In genomic region chr2:168643524-168644177, GRCm38 (mm10) we compare ENCODE assay signal across 29 mouse cellular contexts. TPM values are rescaled to one million over a fixed set of nuclear protein-coding genes. Genes with fewer than 3 reads are reported as not detected.
DNase-seq lines count a peak whose midpoint lies in the region; ATAC-seq lines count a peak whose summit lies in the region.
"Had no signal": no experiment of that assay in that cellular context is flagged by ENCODE, and none has a peak within 500 bp of the region (broad histone marks: within the 10 kb centered on the region; RNA-seq: fewer than 3 reads in every experiment).

No protein-coding gene starts in this region.

- H3K9ac ChIP-seq in hindbrain, embryonic 16.5 days (ENCODE audit: low read depth, low read length): no peak overlapping the region
- H3K9ac ChIP-seq in embryonic facial prominence, embryonic 13.5 days: no peak overlapping the region
- H3K9ac ChIP-seq in liver, embryonic 12.5 days: no peak overlapping the region
- H3K9ac ChIP-seq: embryonic facial prominence, embryonic 15.5 days; heart, embryonic 15.5 days; hindbrain, embryonic 12.5 days; limb, embryonic 15.5 days; liver, embryonic 14.5 days; midbrain, embryonic 15.5 days had no signal

- ATAC-seq in hindbrain, embryonic 16.5 days: no peak
- no peak for ATAC-seq in embryonic facial prominence, embryonic 13.5 days (ENCODE audit: insufficient number of reproducible peaks, insufficient read depth, low FRiP score, low TSS enrichment, low read depth)
- ATAC-seq in liver, embryonic 12.5 days: no peak
- ATAC-seq: forebrain, embryonic 16.5 days; intestine, embryonic 16.5 days; midbrain, embryonic 15.5 days had no signal

- H3K27me3 ChIP-seq in hindbrain, embryonic 10.5 days (ENCODE audit: insufficient read depth, poor library complexity, severe bottlenecking): no peaks in the 10 kb centered on the region
- no peaks in the 10 kb centered on the region for H3K27me3 ChIP-seq in hindbrain, embryonic 16.5 days (replicated peaks; ENCODE audit: control insufficient read depth, insufficient read depth, low read length)
- no peaks in the 10 kb centered on the region for H3K27me3 ChIP-seq in embryonic facial prominence, embryonic 13.5 days
- peaks cover 17% of the 10 kb centered on the region; the same call in 1 of the 2 replicates for H3K27me3 ChIP-seq in liver, embryonic 12.5 days (replicated peaks)
- H3K27me3 ChIP-seq: embryonic facial prominence, embryonic 15.5 days; hindbrain, embryonic 12.5 days; limb, embryonic 15.5 days; midbrain, embryonic 15.5 days had no signal

- H3K4me2 ChIP-seq in hindbrain, embryonic 16.5 days (ENCODE audit: low read length): no peak overlapping the region
- H3K4me2 ChIP-seq in embryonic facial prominence, embryonic 13.5 days: no peak overlapping the region
- H3K4me2 ChIP-seq in liver, embryonic 12.5 days: no peak overlapping the region
- H3K4me2 ChIP-seq: embryonic facial prominence, embryonic 15.5 days; heart, embryonic 15.5 days; hindbrain, embryonic 12.5 days; limb, embryonic 15.5 days; midbrain, embryonic 15.5 days had no signal

- no peak overlapping the region for H3K4me3 ChIP-seq in hindbrain, embryonic 10.5 days
- no peak overlapping the region for H3K4me3 ChIP-seq in hindbrain, embryonic 16.5 days (ENCODE audit: low read length)
- H3K4me3 ChIP-seq in embryonic facial prominence, embryonic 13.5 days: no peak overlapping the region
- no peak overlapping the region for H3K4me3 ChIP-seq in liver, embryonic 12.5 days
- H3K4me3 ChIP-seq: embryonic facial prominence, embryonic 15.5 days; heart, embryonic 15.5 days; hindbrain, embryonic 12.5 days; limb, embryonic 15.5 days; midbrain, embryonic 15.5 days had no signal

- DNase-seq in hindbrain, embryonic 10.5 days (ENCODE audit: low spot score): no peak
- DNase-seq in retina, postnatal 1 day: peak; percentile 21
- DNase-seq in retina, embryonic 14.5 days (ENCODE audit: low spot score): no peak
- no peak for DNase-seq in urinary bladder, postnatal 36 days (ENCODE audit: low spot score in 2 of 2)
- DNase-seq: adrenal gland, adult 8-10 months; B cell, adult 2 months; cerebellum, adult 8-10 months; cerebellum, postnatal 25 days; embryo, embryonic 11 days; kidney, adult 9 months; kidney, postnatal 14 days; left cerebral cortex, postnatal 4 days; lung, adult 2 months; lung, postnatal 10 days; spleen, adult 18-20 months; thymus, adult 18-20 months; thymus, postnatal 25 days had no signal

- H3K36me3 ChIP-seq in hindbrain, embryonic 10.5 days: peaks cover 53% of the 10 kb centered on the region
- H3K36me3 ChIP-seq in hindbrain, embryonic 16.5 days (ENCODE audit: control insufficient read depth, insufficient read depth, low read length): peaks cover 31% of the 10 kb centered on the region
- H3K36me3 ChIP-seq in embryonic facial prominence, embryonic 13.5 days: peaks cover 58% of the 10 kb centered on the region
- H3K36me3 ChIP-seq in liver, embryonic 12.5 days: 0 out of 2 replicates have a peak, but pooled peaks cover 4% of the 10 kb centered on the region

- WGBS in hindbrain, embryonic 10.5 days: 82% methylated on average over 20 of the region's 20 CpGs
- 85% methylated on average over 20 of the region's 20 CpGs for WGBS in hindbrain, embryonic 16.5 days
- 56% methylated on average over 20 of the region's 20 CpGs for WGBS in embryonic facial prominence, embryonic 13.5 days
- 81% methylated on average over 20 of the region's 20 CpGs for WGBS in liver, embryonic 12.5 days (ENCODE audit: insufficient replicate concordance)

- no peaks in the 10 kb centered on the region for H3K9me3 ChIP-seq in hindbrain, embryonic 10.5 days
- H3K9me3 ChIP-seq in hindbrain, embryonic 16.5 days (ENCODE audit: control insufficient read depth, low read length): no peaks in the 10 kb centered on the region
- H3K9me3 ChIP-seq in embryonic facial prominence, embryonic 13.5 days: no peaks in the 10 kb centered on the region
- no peaks in the 10 kb centered on the region for H3K9me3 ChIP-seq in liver, embryonic 12.5 days (replicated peaks)
- H3K9me3 ChIP-seq: embryonic facial prominence, embryonic 15.5 days; heart, embryonic 15.5 days; hindbrain, embryonic 12.5 days; limb, embryonic 15.5 days; midbrain, embryonic 15.5 days had no signal

- H3K27ac ChIP-seq in hindbrain, embryonic 10.5 days: peak overlapping the region; percentile 2; the same call in 1 of the 2 replicates
- no peak overlapping the region for H3K27ac ChIP-seq in hindbrain, embryonic 16.5 days (ENCODE audit: low read depth, low read length)
- H3K27ac ChIP-seq in embryonic facial prominence, embryonic 13.5 days: peak overlapping the region; percentile 33; the same call in 1 of the 2 replicates
- H3K27ac ChIP-seq in liver, embryonic 12.5 days: no peak overlapping the region
- H3K27ac ChIP-seq: embryonic facial prominence, embryonic 15.5 days; heart, embryonic 15.5 days; hindbrain, embryonic 12.5 days; limb, embryonic 15.5 days; liver, embryonic 14.5 days; macrophage had no signal

- H3K4me1 ChIP-seq in hindbrain, embryonic 10.5 days (replicated peaks): 0 out of 2 replicates have a peak, but pooled peaks cover 9% of the 10 kb centered on the region
- no peaks in the 10 kb centered on the region for H3K4me1 ChIP-seq in hindbrain, embryonic 16.5 days (ENCODE audit: control insufficient read depth, insufficient read depth, low read depth, low read length)
- H3K4me1 ChIP-seq in embryonic facial prominence, embryonic 13.5 days: peaks cover 25% of the 10 kb centered on the region
- no peaks in the 10 kb centered on the region for H3K4me1 ChIP-seq in liver, embryonic 12.5 days
- H3K4me1 ChIP-seq: embryonic facial prominence, embryonic 15.5 days; heart, embryonic 15.5 days; limb, embryonic 15.5 days had no signal

RNA-seq across cellular contexts. Expression of gene Nfatc2, which starts 42.2 kb away (rescaled TPM):
- 0.42 and 0.50 TPM in 2 replicates for polyA plus RNA-seq in hindbrain, embryonic 10.5 days (2016; fragmentation: Nextera tagmentation; extraction: Ambion mirVana)
- 5.1 and 6.2 TPM in 2 replicates for polyA plus RNA-seq in hindbrain, embryonic 16.5 days (2015; fragmentation: Nextera tagmentation; extraction: Ambion mirVana)
- polyA plus RNA-seq in embryonic facial prominence, embryonic 13.5 days (2015; fragmentation: Nextera tagmentation; extraction: Ambion mirVana): 4.9 and 5.9 TPM in 2 replicates
- polyA plus RNA-seq in liver, embryonic 12.5 days (2016; fragmentation: Nextera tagmentation; extraction: Ambion mirVana): 0.29 and 0.41 TPM in 2 replicates

Comparison
In these comparisons a context has a peak if more than half of its experiments do, and no peak if none do; other contexts are left out.
1. H3K27ac ChIP-seq: peak in hindbrain, embryonic 10.5 days (single experiment) and embryonic facial prominence, embryonic 13.5 days (single experiment); none in hindbrain, embryonic 16.5 days (single experiment) and liver, embryonic 12.5 days (single experiment).